Mouse (Mus musculus) brain, embryonic 18.5 days (tissue): Measurements from ENCODE around the gene Gprc5d.

Experiments used
- DNase-seq: peaks from one replicate; pipeline ENCODE4 v3.0.0-alpha.2; 2012; ENCODE audit warnings: low read depth, low spot score

The Gprc5d gene

DNA sequence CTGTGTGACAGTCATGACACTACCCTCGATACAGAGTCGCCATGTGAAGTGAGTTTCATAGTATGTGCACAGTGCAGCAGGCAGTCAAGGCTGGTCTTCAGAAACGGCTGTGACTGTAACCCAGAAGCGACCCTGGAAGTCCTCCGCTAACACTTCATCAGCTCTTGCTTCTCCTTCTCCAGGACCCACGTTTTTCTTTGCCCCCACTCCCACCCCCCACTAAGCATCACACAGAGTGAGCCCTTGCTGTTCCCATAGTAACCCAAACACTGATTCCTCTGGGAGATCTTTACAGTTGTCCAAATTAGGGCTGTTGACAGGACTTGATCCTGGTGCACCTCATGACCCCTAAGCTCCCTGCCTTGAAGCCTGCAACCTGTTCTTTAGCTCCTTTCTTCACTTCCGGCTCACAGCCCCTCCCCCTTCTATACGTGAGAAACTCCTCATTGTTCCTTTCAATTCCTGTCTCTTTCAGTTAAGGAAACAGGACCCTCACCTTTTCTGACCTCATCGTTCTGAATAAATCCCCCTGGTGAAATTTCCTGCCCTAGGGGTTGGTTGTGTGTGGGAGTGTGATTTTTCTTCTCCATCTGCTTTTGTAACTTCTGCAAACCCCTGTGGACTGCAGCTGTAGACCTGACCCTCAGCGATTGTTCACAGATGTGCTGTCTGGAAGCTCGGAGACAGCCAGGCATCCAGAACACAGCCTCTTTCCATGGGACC, 18.5 kb upstream of the Gprc5d start:
- DNase-seq: no peak

DNA sequence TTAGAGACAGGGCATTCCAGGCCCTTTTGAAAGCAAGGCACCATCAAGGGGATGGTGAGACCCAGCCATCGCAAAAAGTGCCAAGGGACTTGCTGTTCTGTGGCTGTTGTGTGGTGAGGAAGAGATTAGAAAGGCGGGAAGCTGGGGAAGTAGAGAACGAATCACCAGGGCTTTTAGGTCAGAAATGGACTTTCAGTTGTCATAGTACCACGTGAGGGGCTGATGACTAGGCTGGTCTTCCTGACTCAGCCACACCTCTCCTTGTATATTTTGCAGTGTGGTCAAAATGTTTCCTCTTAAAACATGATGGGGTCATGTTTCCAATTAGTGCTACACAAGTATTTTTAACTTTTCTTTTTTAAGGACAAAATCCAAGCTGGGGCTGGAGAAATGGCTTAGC, 17.7 kb upstream of the Gprc5d start:
- no peak for DNase-seq

DNA sequence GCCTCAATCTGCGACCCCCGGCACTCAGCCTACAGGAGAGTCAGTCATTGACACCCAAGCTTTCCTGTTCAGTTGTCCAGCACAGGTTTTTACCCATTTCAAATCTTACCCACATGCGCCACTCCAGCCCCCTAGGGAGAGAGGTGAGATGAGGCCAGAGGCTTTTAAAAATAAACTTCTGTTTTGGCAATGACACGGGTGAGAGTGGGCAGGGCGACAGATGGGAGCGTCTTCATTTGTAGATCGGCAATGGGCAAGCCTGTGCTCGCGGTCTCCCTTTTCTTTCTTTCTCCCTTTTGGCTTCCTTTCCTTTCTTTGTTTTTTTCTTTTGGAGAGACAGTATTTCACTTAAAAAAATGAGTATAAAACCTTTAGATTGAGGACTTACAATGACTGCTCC, 15.4 kb upstream of the Gprc5d start:
- DNase-seq: no peak

DNA sequence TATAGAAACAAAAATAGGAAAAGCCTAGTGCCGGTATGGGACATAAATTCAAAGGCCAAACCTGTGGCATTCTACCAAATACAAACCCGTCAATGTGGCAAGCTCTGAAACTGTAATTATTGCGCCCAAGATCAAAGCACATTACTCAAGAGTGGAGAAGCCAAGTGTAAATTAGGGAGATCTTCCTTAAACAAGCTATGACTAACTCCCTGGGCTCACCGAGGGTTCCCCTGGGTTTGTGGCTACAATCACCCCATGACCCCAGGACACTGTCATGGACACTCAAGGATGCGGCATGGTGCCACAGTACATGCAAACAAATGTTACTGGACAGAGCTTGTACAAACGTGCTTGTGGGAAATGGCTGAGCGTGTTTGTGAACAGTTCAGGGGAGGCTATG, 15.0 kb upstream of the Gprc5d start:
- no peak for DNase-seq

DNA sequence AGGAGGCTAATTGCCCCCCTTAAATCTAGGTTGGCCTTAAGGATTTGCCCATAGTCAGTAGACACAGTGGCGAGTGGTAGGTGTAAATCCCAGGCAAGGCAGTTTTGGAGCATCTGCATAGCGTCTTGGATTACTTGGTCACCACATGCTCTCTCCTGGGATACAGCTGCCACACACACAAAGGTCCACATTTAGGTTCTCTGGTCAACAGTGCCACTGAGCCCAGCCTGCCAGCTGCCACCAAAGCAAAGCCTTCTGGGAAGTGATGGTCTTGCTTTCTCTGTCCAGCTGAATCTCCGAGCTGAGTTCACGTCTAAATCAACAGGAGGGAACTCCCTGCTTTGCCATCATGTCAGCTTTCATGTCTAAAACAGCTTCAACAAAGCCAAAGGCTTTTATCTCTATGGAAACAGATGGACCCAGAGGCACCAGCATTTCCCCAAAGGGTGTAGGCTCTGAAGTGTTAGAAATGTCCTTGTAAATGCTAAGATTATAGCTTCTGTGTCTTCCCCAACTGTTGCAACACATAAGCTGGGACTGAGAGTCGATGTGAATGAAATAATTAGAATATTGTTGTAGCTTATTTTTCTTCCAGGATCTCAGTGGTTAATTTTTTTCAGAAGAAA, 6.8 kb upstream of the Gprc5d start:
- DNase-seq: no peak

DNA sequence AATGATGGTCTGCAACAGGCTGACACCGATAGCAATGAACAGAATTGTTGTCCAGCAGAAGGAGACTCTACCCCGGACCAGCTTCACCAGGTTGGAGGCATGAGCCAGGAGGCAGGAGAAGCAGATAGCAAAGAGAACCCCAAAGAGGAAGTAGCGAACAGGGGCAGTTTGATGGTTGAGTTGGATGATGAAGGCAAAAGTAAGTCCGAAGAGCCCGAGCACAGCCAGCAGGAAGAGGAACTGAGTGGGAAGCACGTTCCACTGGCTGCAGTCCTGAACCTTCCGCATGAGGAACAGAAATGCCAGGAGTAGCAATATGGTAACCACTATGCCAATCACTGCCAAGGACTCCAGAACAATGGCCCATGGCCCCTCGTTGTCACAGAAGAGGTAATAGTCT, 1.6 kb downstream of the Gprc5d start:
- DNase-seq: no peak

DNA sequence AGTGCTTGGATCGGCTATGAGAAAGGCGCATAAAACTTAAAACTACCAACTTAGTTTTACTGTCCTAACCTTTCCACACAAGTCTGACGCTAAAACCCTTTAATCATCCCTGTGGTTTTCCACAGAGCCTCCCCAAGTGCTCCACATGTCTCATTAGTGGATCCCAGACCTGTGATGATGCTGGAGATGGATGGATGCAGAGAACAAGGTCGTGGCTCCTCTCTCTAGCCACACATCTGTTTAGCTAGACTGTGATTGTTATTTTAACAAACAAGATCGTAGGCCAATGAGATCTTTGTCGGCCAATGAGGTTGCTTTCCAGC, 5.0 kb downstream of the Gprc5d start:
- DNase-seq: no peak

DNA sequence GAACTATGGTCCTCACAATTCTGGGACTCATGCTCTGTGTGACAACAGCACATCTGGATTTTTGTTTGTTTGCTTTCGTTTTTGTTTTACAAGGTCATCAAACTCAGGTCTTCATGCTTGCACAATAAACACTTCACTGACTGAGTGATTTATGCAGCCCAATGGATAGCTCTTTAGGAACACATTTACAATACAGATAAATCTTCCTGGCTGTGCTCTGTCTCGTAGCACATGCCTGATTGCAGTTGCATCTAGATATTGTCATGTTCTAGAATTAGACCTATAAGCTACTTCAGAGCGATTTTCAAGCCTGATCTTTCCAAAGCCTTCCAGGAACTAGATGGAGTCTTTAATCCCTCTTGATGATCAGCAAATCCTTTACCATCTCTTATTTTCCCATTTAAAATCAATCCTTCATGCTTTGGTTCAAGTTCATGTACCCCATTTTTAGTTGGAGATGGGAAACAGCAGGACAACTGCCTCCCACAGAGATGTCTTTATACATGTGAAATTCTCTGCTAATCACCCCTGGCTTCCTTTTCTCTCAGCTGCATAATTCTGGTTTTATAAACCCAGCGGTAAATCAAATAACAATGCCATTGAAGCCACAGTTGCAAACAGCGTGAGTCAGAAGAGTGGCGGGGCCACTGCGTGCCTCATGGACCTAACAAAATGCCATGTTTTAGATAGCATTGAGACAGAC, 5.5 kb downstream of the Gprc5d start:
- DNase-seq: no peak

DNA sequence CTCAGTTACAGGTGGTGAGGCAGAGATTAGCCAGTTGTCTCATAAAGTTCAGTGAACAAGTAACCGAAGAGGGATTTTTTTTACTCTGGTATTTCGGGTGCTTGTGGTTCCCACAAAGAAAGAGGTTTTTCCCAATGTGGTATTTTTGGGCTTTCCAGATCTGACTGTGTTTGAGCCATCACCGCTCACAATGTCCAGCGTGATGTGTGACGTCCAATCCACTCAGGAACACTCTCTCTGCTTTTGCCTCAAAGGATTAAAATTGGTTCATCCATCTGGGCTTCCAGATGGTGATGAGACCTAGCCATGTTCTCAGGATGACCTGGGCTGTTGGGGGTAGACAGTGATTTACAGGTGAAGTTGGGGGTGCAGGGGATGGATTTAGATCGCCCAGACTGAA, 11.1 kb downstream of the Gprc5d start:
- DNase-seq: no peak

DNA sequence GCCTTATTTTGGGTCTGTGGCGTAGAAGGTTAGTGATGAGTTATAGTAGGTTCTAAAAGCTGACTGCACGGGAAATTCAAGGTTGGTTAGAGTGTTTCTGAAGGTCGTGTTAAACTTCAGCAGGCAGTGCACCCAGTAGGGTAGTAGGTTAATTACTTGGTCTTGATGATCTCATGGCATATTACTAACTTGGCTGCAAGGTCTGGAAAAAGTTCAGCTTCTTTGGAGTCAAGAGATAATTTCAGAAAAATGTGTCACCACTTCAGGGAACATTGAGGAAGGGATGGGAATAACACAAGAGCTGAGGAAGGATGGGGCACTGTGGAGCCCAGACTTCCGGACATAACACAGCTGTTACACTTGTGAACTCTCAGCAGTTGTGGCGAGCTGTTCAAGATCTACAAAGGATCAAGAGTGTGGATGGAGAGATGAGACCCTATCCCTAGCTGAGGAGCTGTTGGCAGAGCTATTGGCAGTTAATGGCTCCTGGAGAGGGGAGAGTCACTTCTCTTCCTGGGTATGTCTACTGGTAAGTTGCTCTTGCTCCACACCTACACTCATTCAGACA, 15.3 kb downstream of the Gprc5d start:
- DNase-seq: no peak

DNA sequence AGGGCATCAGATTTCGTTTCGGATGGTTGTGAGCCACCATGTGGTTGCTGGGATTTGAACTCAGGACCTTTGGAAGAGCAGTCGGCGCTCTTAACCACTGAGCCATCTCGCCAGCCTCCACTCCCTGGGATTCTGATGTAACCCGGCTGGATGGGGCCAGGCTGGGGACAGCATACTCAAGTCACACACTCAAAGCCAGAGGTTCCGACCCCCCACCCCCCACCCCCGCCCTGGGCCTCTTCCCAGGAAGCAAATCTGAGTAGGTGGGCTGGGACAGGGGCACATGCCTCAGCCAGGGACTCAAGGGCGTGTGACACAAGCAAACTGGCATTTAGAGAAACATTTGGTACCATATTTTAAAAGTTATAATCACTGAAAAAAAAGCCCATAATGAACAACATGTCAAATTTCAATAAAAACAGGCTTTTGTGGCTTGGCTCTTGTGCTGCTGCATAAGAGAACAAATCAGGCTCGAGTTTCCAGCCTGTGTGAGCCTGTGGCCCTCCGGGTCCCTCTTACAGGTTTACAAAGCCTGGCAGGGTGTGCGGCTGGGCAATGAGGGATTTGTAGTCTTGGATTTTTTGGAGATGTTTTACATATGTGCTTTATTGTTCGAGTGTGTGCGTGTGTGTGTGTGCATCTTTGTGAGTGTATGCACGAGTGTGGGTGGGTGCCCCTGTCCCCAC, 17.2 kb downstream of the Gprc5d start:
- DNase-seq: no peak

DNA sequence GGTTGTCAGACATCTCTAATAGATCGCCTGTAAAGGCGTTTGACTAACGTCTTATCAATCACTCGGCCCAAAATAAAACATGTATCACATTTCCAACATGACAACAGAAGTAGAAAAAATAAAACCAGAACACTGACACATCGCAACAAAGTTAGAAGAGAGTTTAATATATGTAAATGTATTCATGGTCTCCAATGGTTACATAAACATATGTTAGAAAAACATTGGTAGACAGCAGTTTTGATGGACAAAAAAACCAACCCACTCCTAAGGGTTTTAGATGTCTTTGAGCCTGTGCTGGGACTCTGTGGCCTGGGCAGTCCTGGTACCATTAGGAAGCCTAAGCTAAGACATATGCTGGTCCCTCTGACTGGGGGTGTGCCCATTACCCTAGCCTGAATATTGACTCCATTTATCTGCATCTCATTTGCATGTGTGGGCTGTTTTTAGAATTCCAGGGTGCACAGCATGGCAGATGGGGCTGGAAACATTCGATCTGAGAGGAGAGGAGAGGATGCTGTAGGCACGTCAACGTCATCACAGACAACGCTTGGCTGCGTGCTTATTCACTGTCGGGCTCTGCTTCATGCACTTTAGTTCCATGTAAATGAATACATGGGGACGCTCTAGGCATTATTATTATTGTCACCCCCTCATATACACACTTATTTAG, 25.1 kb downstream of the Gprc5d start:
- DNase-seq: peak; percentile 49

DNA sequence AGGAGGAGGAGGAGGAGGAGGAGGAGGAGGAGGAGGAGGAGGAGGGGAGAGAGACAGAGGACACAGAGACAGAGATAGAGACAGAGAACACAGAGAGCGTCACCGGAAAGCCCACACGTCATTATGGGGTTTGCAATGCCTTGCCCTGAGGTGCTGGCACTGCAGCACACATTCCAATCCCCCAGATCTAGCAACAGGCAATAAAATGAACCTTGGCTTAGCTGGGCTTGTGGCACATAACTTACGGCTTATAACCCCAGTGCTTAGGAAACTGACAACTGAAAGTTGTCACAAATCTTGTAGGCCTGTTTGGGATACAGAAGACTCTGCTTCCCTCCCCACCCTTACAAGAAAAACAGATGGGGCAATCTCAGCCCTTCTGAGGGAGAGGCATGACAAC, 27.4 kb downstream of the Gprc5d start:
- no peak for DNase-seq

DNA sequence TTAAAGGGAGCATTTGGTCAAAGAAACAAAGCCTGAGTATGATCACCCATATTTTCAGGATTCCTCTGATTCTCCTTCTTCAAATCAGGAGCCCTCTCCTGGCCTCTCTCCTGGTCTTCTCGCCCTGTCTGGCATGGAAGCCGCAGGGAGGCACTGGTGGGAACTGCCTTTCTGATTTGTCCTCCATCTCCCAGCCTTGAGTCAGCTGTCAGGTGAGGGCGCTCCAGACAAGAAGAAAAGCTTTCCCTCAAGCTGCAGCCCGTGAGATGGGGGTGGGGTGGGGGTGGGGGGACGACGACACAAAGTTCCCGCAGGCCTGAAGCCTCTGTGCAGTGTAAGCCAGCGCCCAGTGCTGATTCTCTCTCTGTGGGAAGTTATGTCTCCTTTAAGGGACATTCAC, 28.3 kb downstream of the Gprc5d start:
- no peak for DNase-seq

DNA sequence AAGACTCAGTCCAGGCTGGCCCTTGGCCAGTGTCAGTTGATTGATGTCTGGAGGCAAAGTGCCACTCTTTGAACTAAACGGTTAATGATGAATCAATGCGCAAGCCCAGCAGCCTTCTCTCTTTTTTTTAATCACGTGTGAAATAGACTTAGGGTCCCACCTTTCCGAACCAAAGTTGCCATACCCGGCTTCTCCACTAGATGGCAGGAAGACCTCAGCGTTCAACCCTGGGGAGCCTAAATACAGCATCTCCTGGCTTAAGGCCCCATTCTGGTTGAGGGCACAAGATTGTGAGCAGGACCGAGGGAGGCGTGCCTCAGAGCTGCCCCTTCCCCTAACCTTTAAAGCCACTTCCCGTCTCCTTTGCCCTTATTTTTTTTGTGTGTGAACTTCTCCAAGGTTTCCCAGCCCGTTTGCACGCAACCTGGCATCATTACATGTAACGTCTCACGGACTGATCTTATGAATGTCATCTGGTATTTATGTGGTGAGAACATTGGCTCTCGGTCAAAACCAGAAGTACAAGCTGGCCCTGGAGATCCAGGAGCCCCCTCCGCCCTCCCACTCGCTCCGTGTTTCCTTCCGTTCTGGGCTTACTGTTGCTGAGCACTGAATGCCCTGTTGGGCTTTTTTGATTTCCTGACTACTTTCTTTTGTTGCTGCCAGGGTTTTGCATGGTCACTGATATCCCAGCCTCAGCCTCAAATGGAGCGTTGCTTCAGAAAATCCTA, 30.2 kb downstream of the Gprc5d start:
- peak; percentile 51 for DNase-seq

DNA sequence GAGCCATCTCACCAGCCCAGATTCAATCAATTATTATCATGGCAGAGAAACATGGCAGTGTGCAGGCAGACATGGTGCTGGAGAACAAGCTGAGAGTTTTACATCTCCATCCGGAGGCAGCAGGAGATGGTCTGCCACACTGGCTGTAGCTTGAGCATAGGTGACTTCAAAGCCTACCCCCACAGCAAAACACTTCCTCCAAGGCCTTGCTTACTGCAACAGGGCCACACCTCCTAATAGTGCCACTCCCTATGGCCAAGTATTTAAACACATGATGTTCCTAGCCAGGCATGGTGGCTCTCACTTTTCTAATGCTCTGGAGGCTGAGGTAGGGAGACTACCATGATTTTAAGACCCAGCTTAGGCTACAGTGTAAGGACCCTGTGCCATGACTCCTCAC, 32.4 kb downstream of the Gprc5d start:
- no peak for DNase-seq

DNA sequence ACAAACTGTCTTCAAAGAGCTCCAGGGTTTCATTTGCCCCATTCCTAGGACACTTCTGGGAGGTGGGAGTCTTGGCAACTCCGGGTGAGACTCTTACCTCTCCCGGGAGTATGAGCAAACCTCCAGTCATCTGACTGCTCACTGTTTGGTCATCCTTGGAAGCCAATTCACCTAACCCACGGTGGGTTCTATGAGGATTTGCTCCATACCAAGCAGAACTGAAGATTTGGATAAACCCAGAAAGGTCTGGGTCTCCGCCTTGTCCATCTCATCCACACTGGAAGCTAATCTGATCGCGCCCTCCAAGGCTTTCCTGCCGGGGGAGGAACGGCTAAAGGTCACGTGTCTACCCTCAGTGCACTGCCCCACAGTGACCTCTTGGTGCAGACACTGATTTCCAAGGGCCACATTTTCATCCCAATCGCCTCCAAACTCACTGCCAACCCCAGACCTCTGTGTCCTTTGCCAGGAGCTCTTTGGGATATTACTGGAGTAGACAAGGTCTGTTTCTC, 34.0 kb downstream of the Gprc5d start:
- no peak for DNase-seq

DNA sequence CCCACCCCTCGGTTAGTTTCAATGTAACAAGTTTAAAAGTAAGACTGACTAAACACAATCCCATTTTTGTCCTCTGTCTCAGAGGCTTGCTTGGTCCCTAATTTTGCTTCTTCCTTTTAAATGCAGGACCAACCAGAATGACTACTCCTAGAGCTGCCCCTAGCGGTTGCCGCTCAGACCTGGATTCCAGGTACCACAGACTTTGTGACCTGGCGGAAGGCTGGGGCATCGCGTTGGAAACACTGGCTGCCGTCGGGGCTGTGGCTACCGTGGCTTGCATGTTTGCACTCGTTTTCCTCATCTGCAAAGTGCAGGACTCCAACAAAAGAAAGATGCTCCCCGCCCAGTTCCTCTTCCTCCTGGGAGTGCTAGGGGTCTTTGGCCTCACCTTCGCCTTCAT, 39.7 kb downstream of the Gprc5d start:
- no peak for DNase-seq

DNA sequence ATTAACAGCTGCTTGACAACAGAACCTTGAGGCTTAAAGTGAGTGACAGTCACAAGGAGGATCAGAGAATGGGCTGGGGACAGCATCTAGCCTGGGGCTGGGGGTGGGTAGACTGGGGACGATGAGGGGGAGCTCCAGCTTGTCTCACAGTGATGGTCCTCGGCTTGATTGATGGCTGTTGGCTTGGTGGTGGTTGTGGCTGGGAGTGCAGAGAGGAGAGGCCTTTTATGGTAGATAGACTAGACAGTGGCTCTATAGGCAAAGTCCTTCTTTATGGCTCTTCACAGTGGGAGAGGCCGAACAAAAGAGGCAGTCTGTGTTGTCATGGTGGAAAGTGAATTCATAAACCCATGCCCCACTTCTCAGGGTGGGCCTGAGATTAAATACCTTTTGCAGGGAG, 41.9 kb downstream of the Gprc5d start:
- DNase-seq: no peak

DNA sequence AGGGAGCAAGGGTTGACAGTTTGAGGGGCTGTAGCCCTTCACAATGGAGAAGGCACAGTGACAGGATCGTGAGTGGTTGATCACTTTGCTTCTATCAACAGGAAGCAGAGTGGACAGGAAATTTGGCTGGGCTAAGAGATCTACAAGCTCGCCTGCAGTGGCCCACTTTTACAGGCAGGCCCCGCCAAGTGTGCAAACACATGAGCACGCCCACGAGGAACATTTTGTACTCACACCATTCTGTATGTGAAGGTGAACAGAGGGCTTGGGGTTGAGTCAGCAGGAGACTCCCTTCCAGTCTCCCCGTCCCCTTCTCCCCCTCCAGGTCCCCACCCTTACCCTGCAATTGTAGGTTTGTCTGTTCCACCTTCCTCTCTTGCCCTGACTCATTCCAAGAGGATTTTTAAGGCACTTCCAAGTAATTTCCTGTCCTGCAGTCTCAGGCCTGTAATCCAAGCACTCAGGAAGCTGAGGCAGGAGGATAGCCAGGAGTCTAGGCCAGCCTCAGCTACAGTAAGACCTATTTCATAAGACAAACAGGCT, 43.6 kb downstream of the Gprc5d start:
- no peak for DNase-seq

DNA sequence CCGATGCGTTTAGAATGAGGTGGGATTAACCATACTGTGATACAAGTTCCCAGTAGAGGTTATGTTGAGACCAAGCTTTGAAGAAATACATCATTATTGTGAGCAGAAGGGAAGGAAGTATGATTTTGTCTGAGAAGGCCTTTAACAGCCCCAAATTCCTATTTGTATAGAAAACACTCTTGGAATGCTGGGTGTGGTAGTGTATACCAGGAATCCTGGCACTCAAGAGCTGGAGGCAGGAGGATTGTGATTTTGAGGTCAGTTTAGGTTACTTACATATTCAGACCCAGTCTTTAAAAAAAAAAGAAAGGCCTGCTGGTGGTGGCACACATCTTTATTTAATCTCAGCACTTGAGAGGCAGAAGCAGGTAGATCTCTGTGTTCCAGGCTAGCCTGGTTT, 47.7 kb downstream of the Gprc5d start:
- no peak for DNase-seq
